Mouse (Mus musculus) myocyte (in vitro differentiated cells): ENCODE data around the gene Rnaseh1.
A peak's percentile ranks its signal among the peaks of the same experiment; 100 is the strongest.

Experiments used
- MYOD1 ChIP-seq, 3 experiments: IDR thresholded peaks; one replicate each; pipeline ENCODE4 v1.6.1; 2011; ENCODE audit warnings: control low read depth in 2 of 3, low read depth in 2 of 3, mild to moderate bottlenecking in 2 of 3, moderate library complexity in 1 of 3; ENCODE audit not compliant: insufficient read length in 2 of 3, control insufficient read depth in 1 of 3
- POLR2A ChIP-seq: IDR thresholded peaks from one replicate; pipeline ENCODE4 v1.6.1; 2011; ENCODE audit warnings: low read depth, mild to moderate bottlenecking, control low read depth, moderate library complexity; ENCODE audit not compliant: insufficient read length
- REST ChIP-seq: IDR thresholded peaks from one replicate; pipeline ENCODE4 v1.6.1; 2011; ENCODE audit warnings: mild to moderate bottlenecking, control low read depth, moderate library complexity; ENCODE audit not compliant: insufficient read depth, insufficient read length
- TCF12 ChIP-seq: IDR thresholded peaks from one replicate; pipeline ENCODE4 v1.6.1; 2011; ENCODE audit warnings: mild to moderate bottlenecking, control low read depth; ENCODE audit not compliant: poor library complexity, insufficient read depth, severe bottlenecking
- USF1 ChIP-seq: IDR thresholded peaks from one replicate; pipeline ENCODE4 v1.6.1; 2011; ENCODE audit warnings: low read depth, mild to moderate bottlenecking, control low read depth, moderate library complexity

GRCm38 (mm10) chr12:28649141-28650110 lies at the start of gene Rnaseh1:
- TF ChIP-seq POLR2A, result peak; percentile 100
- peak in 1 of 3 experiments; percentile 41 for TF ChIP-seq MYOD1 (IDR thresholded peaks at IDR 0.05; ENCODE audit: control insufficient read depth in 1 of 3, insufficient read length in 2 of 3, low read depth in 2 of 3)
- no peak for TF ChIP-seq TCF12
- no peak for TF ChIP-seq USF1
- TF ChIP-seq REST, result no peak
